In the genomic region with DNA sequence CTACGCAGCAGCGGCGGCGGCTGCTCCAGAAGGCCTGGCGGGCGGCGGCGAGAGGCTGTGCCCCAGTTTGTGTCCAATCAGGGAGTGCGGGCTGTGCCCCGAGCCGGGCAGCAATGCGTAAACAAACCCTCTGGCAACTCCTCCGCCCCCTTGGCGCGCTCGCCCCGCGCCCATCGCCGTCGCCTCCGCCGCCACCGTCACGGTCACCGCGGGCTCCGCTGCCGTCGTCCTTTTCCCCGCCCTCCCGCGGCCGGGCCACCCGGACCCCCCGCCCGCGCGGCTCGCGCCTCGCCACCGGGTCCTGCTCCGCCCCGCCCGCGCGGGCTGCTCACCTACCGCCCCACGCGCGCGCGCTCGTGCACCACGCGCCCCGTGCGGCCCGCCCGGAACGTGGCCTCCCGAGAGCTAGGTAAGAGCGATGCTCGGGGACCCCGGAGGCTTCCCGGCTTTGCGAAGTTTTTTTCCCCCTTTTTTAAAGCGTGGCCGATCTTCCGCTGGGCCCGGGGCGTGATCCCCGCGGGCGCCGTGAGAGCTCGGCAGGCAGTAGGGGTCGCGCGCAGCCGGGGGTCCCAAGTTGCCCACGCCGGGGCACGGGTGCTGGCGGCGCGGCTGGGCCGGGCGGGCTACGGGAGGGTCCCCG, we compare ENCODE assay signal across 8 mouse cellular contexts. TPM values are rescaled to one million over a fixed set of nuclear protein-coding genes. Genes with fewer than 3 reads are reported as not detected.
DNase-seq lines count a peak whose midpoint lies in the region; ATAC-seq lines count a peak whose summit lies in the region.

Gene Pcgf5 (plus strand): TSS at position 149 of the 640 bp plus-strand sequence.

- H3K36me3 ChIP-seq in intestine, embryonic 14.5 days (ENCODE audit: control insufficient read depth, insufficient read depth, low read length) = no peaks in the 10 kb centered on the region

- peak; percentile 78 for DNase-seq in embryo, embryonic 10 days (ENCODE audit: low spot score)
- peak; percentile 88 for DNase-seq in gastrocnemius, postnatal 25 days
- peak; percentile 82 for DNase-seq in intestine, embryonic 14.5 days (ENCODE audit: low spot score)
- peak; percentile 44 to 59 for DNase-seq in left cerebral cortex, postnatal 14 days (ENCODE audit: low spot score in 2 of 2)
- peak; percentile 60 to 72 for DNase-seq in right cerebral cortex, adult 2 months (ENCODE audit: low spot score in 2 of 2)
- peak; percentile 15 for DNase-seq in urinary bladder, postnatal 10 days (ENCODE audit: low spot score)

- peak within 1 kb of the TSS; percentile 99 for H3K4me2 ChIP-seq in intestine, embryonic 14.5 days (ENCODE audit: low read length)

- ATAC-seq in activated CD4-positive, CD25-positive, alpha-beta regulatory T cell, adult 4 months = peak; percentile 34
- ATAC-seq in intestine, embryonic 14.5 days (replicated peaks; ENCODE audit: low FRiP score, low TSS enrichment, low read depth) = peak; percentile 67
- ATAC-seq in megakaryocyte progenitor cell, adult 5-6 weeks (replicated peaks; ENCODE audit: poor library complexity) = peak; percentile 83

- no peaks in the 10 kb centered on the region for H3K4me1 ChIP-seq in intestine, embryonic 14.5 days (replicated peaks; ENCODE audit: control insufficient read depth, insufficient read depth, low read length)

- H3K9me3 ChIP-seq in intestine, embryonic 14.5 days (ENCODE audit: control insufficient read depth, low read length) = no peaks in the 10 kb centered on the region

- intact Hi-C loops in left cerebral cortex, postnatal 14 days (cut with DNase I) = loop anchor here (5.0 to 10.0 kb wide), 2 partner anchors 59 to 233 kb away; no protein-coding TSS in a partner anchor

- H3K27ac ChIP-seq in intestine, embryonic 14.5 days (ENCODE audit: low read depth) = no peak within 1 kb of the TSS

- H3K4me3 ChIP-seq in intestine, embryonic 14.5 days (ENCODE audit: low read depth, low read length) = peak within 1 kb of the TSS; percentile 60

- WGBS in intestine, embryonic 14.5 days = 1% methylated on average over 84 of the region's 92 CpGs

- peaks cover 33% of the 10 kb centered on the region for H3K27me3 ChIP-seq in intestine, embryonic 14.5 days (replicated peaks; ENCODE audit: control insufficient read depth, insufficient read depth, low read length)

- peak within 1 kb of the TSS; percentile 53 for H3K9ac ChIP-seq in intestine, embryonic 14.5 days (ENCODE audit: low read length)

RNA-seq across cellular contexts. Expression of gene Pcgf5, which starts in this region (rescaled TPM):
- polyA plus RNA-seq in activated CD4-positive, CD25-positive, alpha-beta regulatory T cell, adult 4 months (2017; shearing (Covaris generic)) = 10 to 100 TPM; 37.7 to 39.7 TPM
- total RNA-seq in gastrocnemius, postnatal 25 days (2021) = 10 to 100 TPM; 23.5 to 26.8 TPM
- polyA plus RNA-seq in intestine, embryonic 14.5 days (2014; fragmentation: Nextera tagmentation; extraction: Ambion mirVana) = 18.5 and 21.6 TPM in 2 replicates
- total RNA-seq in left cerebral cortex, postnatal 14 days (2021) = 10 to 100 TPM; 11.8 to 13.4 TPM
- 71.8 and 81.7 TPM in 2 replicates for total RNA-seq in megakaryocyte progenitor cell, adult 5-6 weeks (2015)
- 58.1 and 70.2 TPM in 2 replicates for total RNA-seq in megakaryocyte progenitor cell, adult 5-6 weeks (2017)

Comparison
In these comparisons a context has a peak if more than half of its experiments do, and no peak if none do; other contexts are left out.
1. DNase-seq: peak in every context shown above with its lines; median percentile 88 in gastrocnemius, postnatal 25 days; 82 in intestine, embryonic 14.5 days; 78 in embryo, embryonic 10 days; 66 in right cerebral cortex, adult 2 months; 52 in left cerebral cortex, postnatal 14 days; 15 in urinary bladder, postnatal 10 days.